Mouse (Mus musculus) 3134 (cell line): ENCODE results near the gene H2al1e.
"Not testable (repeated sequence)": the region's sequence is repeated elsewhere in the genome, so short reads cannot be mapped to it uniquely, and the experiment has no call there.

Experiments
- DNase-seq: peaks from one replicate; pipeline ENCODE4 v3.0.0-alpha.2; 2011; ENCODE audit warnings: low spot score; ENCODE audit not compliant: insufficient read length; ENCODE audit errors: extremely low read depth

The H2al1e gene

GRCm38 (mm10) chrX:11311634-11312033 lies at the start of gene H2al1e:
TSS of gene H2al1e (plus strand) at chrX:11311934.
- not testable (repeated sequence) for DNase-seq

GRCm38 (mm10) chrX:11264918-11265317 lies 46.8 kb upstream of the H2al1e start:
- DNase-seq: no peak

GRCm38 (mm10) chrX:11267791-11268190 lies 43.9 kb upstream of the H2al1e start:
- DNase-seq: no peak

GRCm38 (mm10) chrX:11269074-11269473 lies 42.7 kb upstream of the H2al1e start:
- no peak for DNase-seq

- no peak for DNase-seq
Measured at GRCm38 (mm10) chrX:11273190-11273589, 38.5 kb upstream of the H2al1e start.

GRCm38 (mm10) chrX:11277083-11277482 lies 34.7 kb upstream of the H2al1e start:
- DNase-seq: no peak

GRCm38 (mm10) chrX:11280741-11281140 lies 31.0 kb upstream of the H2al1e start:
- no peak for DNase-seq

GRCm38 (mm10) chrX:11288306-11288882 lies 23.3 kb upstream of the H2al1e start:
- no peak for DNase-seq

GRCm38 (mm10) chrX:11289244-11289643 lies 22.5 kb upstream of the H2al1e start:
- DNase-seq: no peak

GRCm38 (mm10) chrX:11298957-11299356 lies 12.8 kb upstream of the H2al1e start, which contains the start of gene H2al1a:
TSS of gene H2al1a (plus strand) at chrX:11299257.
- DNase-seq: not testable (repeated sequence)

- not testable (repeated sequence) for DNase-seq
Measured at GRCm38 (mm10) chrX:11302132-11302531, 9.6 kb upstream of the H2al1e start, which contains the start of gene H2al1b. TSS of gene H2al1b (plus strand) at chrX:11302432.

GRCm38 (mm10) chrX:11305355-11305754 lies 6.4 kb upstream of the H2al1e start, which contains the start of gene H2al1c:
TSS of gene H2al1c (plus strand) at chrX:11305655.
- DNase-seq: not testable (repeated sequence)

GRCm38 (mm10) chrX:11308524-11308923 lies 3.2 kb upstream of the H2al1e start, which contains the start of gene H2al1d:
TSS of gene H2al1d (plus strand) at chrX:11308824.
- DNase-seq: not testable (repeated sequence)

- not testable (repeated sequence) for DNase-seq
Measured at GRCm38 (mm10) chrX:11314858-11315257, 3.1 kb downstream of the H2al1e start, which contains the start of gene H2al1f. TSS of gene H2al1f (plus strand) at chrX:11315158.

GRCm38 (mm10) chrX:11317956-11318355 lies 6.2 kb downstream of the H2al1e start, which contains the start of gene H2al1g:
TSS of gene H2al1g (plus strand) at chrX:11318256.
- not testable (repeated sequence) for DNase-seq

- not testable (repeated sequence) for DNase-seq
Measured at GRCm38 (mm10) chrX:11321192-11321591, 9.5 kb downstream of the H2al1e start, which contains the start of gene H2al1h. TSS of gene H2al1h (plus strand) at chrX:11321492.

- not testable (repeated sequence) for DNase-seq
Measured at GRCm38 (mm10) chrX:11324359-11324758, 12.6 kb downstream of the H2al1e start, which contains the start of gene H2al1i. TSS of gene H2al1i (plus strand) at chrX:11324659.

GRCm38 (mm10) chrX:11327522-11327921 lies 15.8 kb downstream of the H2al1e start, which contains the start of gene H2al1j:
TSS of gene H2al1j (plus strand) at chrX:11327822.
- DNase-seq: not testable (repeated sequence)

GRCm38 (mm10) chrX:11345762-11346161 lies 34.0 kb downstream of the H2al1e start:
- no peak for DNase-seq

- DNase-seq: no peak
Measured at GRCm38 (mm10) chrX:11346756-11347155, 35.0 kb downstream of the H2al1e start.

GRCm38 (mm10) chrX:11360823-11361222 lies 49.1 kb downstream of the H2al1e start:
- no peak for DNase-seq

GRCm38 (mm10) chrX:11361261-11361660 lies 49.5 kb downstream of the H2al1e start:
- no peak for DNase-seq
